Mouse (Mus musculus): ENCODE results near the gene Grn.

DNA sequence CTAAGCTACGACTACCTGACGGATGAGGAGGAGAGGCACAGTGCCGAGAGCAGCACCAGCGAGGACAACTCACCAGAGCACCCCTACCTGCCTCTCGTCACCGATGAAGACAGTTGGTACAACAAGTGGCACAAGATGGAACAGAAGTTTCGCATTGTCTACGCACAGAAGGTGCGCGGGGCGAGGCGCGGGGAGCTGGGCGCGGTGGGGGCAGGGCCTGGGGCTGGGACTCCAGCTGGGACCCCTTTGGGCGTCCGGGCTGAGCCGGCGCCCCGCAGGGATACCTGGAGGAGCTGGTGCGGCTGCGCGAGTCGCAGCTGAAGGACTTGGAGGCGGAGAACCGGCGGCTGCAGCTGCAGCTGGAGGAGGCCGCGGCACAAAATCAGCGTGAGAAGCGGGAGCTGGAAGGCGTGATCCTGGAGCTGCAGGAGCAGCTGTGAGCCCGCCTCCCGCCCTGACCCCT lies 30.5 kb upstream of the Grn start:
- TF ChIP-seq CTCF (IDR thresholded peaks at IDR 0.05) (no peak), EP300 (IDR thresholded peaks at IDR 0.05) (no peak)
